Mouse (Mus musculus): ENCODE measurements around the gene Gm42791. TPM values are rescaled to one million over a fixed set of nuclear protein-coding genes. Genes with fewer than 3 reads are reported as not detected.

Gm42791 gene
- polyA plus RNA-seq, 1 experiment from 2014 or later = 0.57 TPM

- peak overlapping the region; percentile 91; the same call in 1 of the 2 replicates for H3K27ac ChIP-seq
- peak overlapping the region; percentile 45; the same call in 1 of the 2 replicates for H3K4me3 ChIP-seq
- peaks cover 45% of the 10 kb centered on the region for H3K4me1 ChIP-seq
- no peak for DNase-seq (ENCODE audit: low spot score)
- WGBS = 61% methylated on average over 9 of the region's 9 CpGs
- H3K36me3 ChIP-seq = no peaks in the 10 kb centered on the region
- H3K27me3 ChIP-seq (ENCODE audit: insufficient read depth, poor library complexity, severe bottlenecking) = no peaks in the 10 kb centered on the region
- no peaks in the 10 kb centered on the region for H3K9me3 ChIP-seq
These were observed 10.9 kb upstream of the Gm42791 start for GRCm38 (mm10) chr5:149005701-149006361.

- Histone ChIP-seq H3K27ac (0 out of 2 replicates have a peak overlapping the region, but pooled peaks have one; percentile 47), H3K36me3 (no peaks in the 10 kb centered on the region), H3K4me3 (no peak overlapping the region), H3K27me3 (ENCODE audit: insufficient read depth, poor library complexity, severe bottlenecking) (no peaks in the 10 kb centered on the region), H3K9me3 (no peaks in the 10 kb centered on the region), H3K4me1 (peaks cover 45% of the 10 kb centered on the region)
- DNase-seq (ENCODE audit: low spot score) = no peak
- 30% methylated on average over 9 of the region's 9 CpGs for WGBS
These were observed 10.1 kb upstream of the Gm42791 start for GRCm38 (mm10) chr5:149005083-149005482.

- no peaks in the 10 kb centered on the region for H3K9me3 ChIP-seq
- no peak overlapping the region for H3K4me3 ChIP-seq
- H3K27me3 ChIP-seq (ENCODE audit: insufficient read depth, poor library complexity, severe bottlenecking) = no peaks in the 10 kb centered on the region
- peaks cover 46% of the 10 kb centered on the region for H3K4me1 ChIP-seq
- H3K27ac ChIP-seq = no peak overlapping the region
- WGBS = 32% methylated on average over 2 of the region's 2 CpGs
- no peak for DNase-seq (ENCODE audit: low spot score)
- H3K36me3 ChIP-seq = no peaks in the 10 kb centered on the region
These were observed 8.2 kb upstream of the Gm42791 start for GRCm38 (mm10) chr5:149003137-149003536.

- H3K9me3 ChIP-seq = no peaks in the 10 kb centered on the region
- H3K4me1 ChIP-seq = peaks cover 46% of the 10 kb centered on the region
- WGBS = 59% methylated on average over 6 of the region's 6 CpGs
- no peak overlapping the region for H3K27ac ChIP-seq
- no peaks in the 10 kb centered on the region for H3K36me3 ChIP-seq
- H3K27me3 ChIP-seq (ENCODE audit: insufficient read depth, poor library complexity, severe bottlenecking) = no peaks in the 10 kb centered on the region
- H3K4me3 ChIP-seq = no peak overlapping the region
- no peak for DNase-seq (ENCODE audit: low spot score)
These were observed 7.8 kb upstream of the Gm42791 start for GRCm38 (mm10) chr5:149002803-149003115.

- Histone ChIP-seq H3K27ac (0 out of 2 replicates have a peak overlapping the region, but pooled peaks have one; percentile 25), H3K36me3 (no peaks in the 10 kb centered on the region), H3K9me3 (no peaks in the 10 kb centered on the region), H3K27me3 (ENCODE audit: insufficient read depth, poor library complexity, severe bottlenecking) (no peaks in the 10 kb centered on the region), H3K4me3 (no peak overlapping the region), H3K4me1 (peaks cover 44% of the 10 kb centered on the region)
- no peak for DNase-seq (ENCODE audit: low spot score)
- 66% methylated on average over 20 of the region's 20 CpGs for WGBS
These were observed 7.3 kb upstream of the Gm42791 start for GRCm38 (mm10) chr5:149002034-149002802.

- WGBS = 86% methylated on average over 7 of the region's 7 CpGs
These were observed 4.9 kb upstream of the Gm42791 start for GRCm38 (mm10) chr5:148999802-149000201.

GRCm38 (mm10) chr5:148998512-148998911 is 3.6 kb upstream of the Gm42791 start:
- WGBS = 64% methylated on average over 14 of the region's 14 CpGs
- H3K27ac ChIP-seq = no peak overlapping the region
- H3K9me3 ChIP-seq = no peaks in the 10 kb centered on the region
- H3K36me3 ChIP-seq = no peaks in the 10 kb centered on the region
- H3K4me1 ChIP-seq = peaks cover 40% of the 10 kb centered on the region
- H3K27me3 ChIP-seq (ENCODE audit: insufficient read depth, poor library complexity, severe bottlenecking) = 0 out of 2 replicates have a peak, but pooled peaks cover 4% of the 10 kb centered on the region
- no peak for DNase-seq (ENCODE audit: low spot score)
- no peak overlapping the region for H3K4me3 ChIP-seq

More at GRCm38 (mm10) chr5:148999802-149000201, 4.9 kb upstream of the Gm42791 start:
- Histone ChIP-seq H3K4me3 (no peak overlapping the region), H3K27ac (peak overlapping the region; percentile 36; the same call in 1 of the 2 replicates), H3K9me3 (no peaks in the 10 kb centered on the region), H3K27me3 (ENCODE audit: insufficient read depth, poor library complexity, severe bottlenecking) (0 out of 2 replicates have a peak, but pooled peaks cover 4% of the 10 kb centered on the region), H3K36me3 (no peaks in the 10 kb centered on the region), H3K4me1 (peaks cover 35% of the 10 kb centered on the region)
- no peak for DNase-seq (ENCODE audit: low spot score)

- Histone ChIP-seq H3K36me3 (peaks cover 9% of the 10 kb centered on the region; the same call in 1 of the 2 replicates), H3K27ac (peak overlapping the region; percentile 64; the same call in 1 of the 2 replicates)
- 60% methylated on average over 4 of the region's 4 CpGs for WGBS
These were observed 1.7 kb upstream of the Gm42791 start for GRCm38 (mm10) chr5:148996709-148997037.

GRCm38 (mm10) chr5:148995962-148996708 is 1.2 kb upstream of the Gm42791 start:
- peak overlapping the region; percentile 90 for H3K27ac ChIP-seq
- peaks cover 29% of the 10 kb centered on the region for H3K4me1 ChIP-seq
- no peak overlapping the region for H3K4me3 ChIP-seq
- H3K9me3 ChIP-seq = no peaks in the 10 kb centered on the region
- peaks cover 10% of the 10 kb centered on the region; the same call in 1 of the 2 replicates for H3K36me3 ChIP-seq
- WGBS = 66% methylated on average over 9 of the region's 9 CpGs
- DNase-seq (ENCODE audit: low spot score) = no peak
- 0 out of 2 replicates have a peak, but pooled peaks cover 4% of the 10 kb centered on the region for H3K27me3 ChIP-seq (ENCODE audit: insufficient read depth, poor library complexity, severe bottlenecking)

More at GRCm38 (mm10) chr5:148996709-148997037, 1.7 kb upstream of the Gm42791 start:
- DNase-seq (ENCODE audit: low spot score) = no peak
- Histone ChIP-seq H3K27me3 (ENCODE audit: insufficient read depth, poor library complexity, severe bottlenecking) (0 out of 2 replicates have a peak, but pooled peaks cover 4% of the 10 kb centered on the region), H3K4me3 (no peak overlapping the region), H3K4me1 (peaks cover 26% of the 10 kb centered on the region), H3K9me3 (no peaks in the 10 kb centered on the region)

- peak overlapping the region; percentile 90 for H3K27ac ChIP-seq
- H3K36me3 ChIP-seq = peaks cover 12% of the 10 kb centered on the region; the same call in 1 of the 2 replicates
- H3K9me3 ChIP-seq = 0 out of 2 replicates have a peak, but pooled peaks cover 3% of the 10 kb centered on the region
- peaks cover 36% of the 10 kb centered on the region for H3K4me1 ChIP-seq
- H3K27me3 ChIP-seq (ENCODE audit: insufficient read depth, poor library complexity, severe bottlenecking) = 0 out of 2 replicates have a peak, but pooled peaks cover 4% of the 10 kb centered on the region
- peak overlapping the region; percentile 63 for H3K4me3 ChIP-seq
- no peak for DNase-seq (ENCODE audit: low spot score)
- 68% methylated on average over 7 of the region's 7 CpGs for WGBS
These were observed 639 bp downstream of the Gm42791 start for GRCm38 (mm10) chr5:148994311-148994705.

GRCm38 (mm10) chr5:148992598-148992997 is 2.3 kb downstream of the Gm42791 start:
- no peak overlapping the region for H3K4me3 ChIP-seq
- peaks cover 17% of the 10 kb centered on the region for H3K36me3 ChIP-seq
- peaks cover 30% of the 10 kb centered on the region for H3K4me1 ChIP-seq
- 0 out of 2 replicates have a peak, but pooled peaks cover 4% of the 10 kb centered on the region for H3K27me3 ChIP-seq (ENCODE audit: insufficient read depth, poor library complexity, severe bottlenecking)
- DNase-seq (ENCODE audit: low spot score) = no peak
- no peak overlapping the region for H3K27ac ChIP-seq
- 0 out of 2 replicates have a peak, but pooled peaks cover 5% of the 10 kb centered on the region for H3K9me3 ChIP-seq
- WGBS = 94% methylated on average over 11 of the region's 11 CpGs

GRCm38 (mm10) chr5:148990891-148991311 is 4.0 kb downstream of the Gm42791 start:
- peak overlapping the region; percentile 83 for H3K27ac ChIP-seq
- H3K4me3 ChIP-seq = 0 out of 2 replicates have a peak overlapping the region, but pooled peaks have one; percentile 15
- H3K27me3 ChIP-seq (ENCODE audit: insufficient read depth, poor library complexity, severe bottlenecking) = no peaks in the 10 kb centered on the region
- 45% methylated on average over 12 of the region's 12 CpGs for WGBS
- DNase-seq (ENCODE audit: low spot score) = no peak
- H3K9me3 ChIP-seq = 0 out of 2 replicates have a peak, but pooled peaks cover 5% of the 10 kb centered on the region
- peaks cover 18% of the 10 kb centered on the region for H3K36me3 ChIP-seq
- H3K4me1 ChIP-seq = peaks cover 28% of the 10 kb centered on the region
